Mouse (Mus musculus) erythroblast, embryonic 14.5 days (primary cell): ENCODE data around the gene Fam229b.

Source experiments
- GATA1 ChIP-seq: IDR thresholded peaks from 2 replicates; pipeline ENCODE4 v1.6.1; 2012; ENCODE audit warnings: low read length, inconsistent platforms, mixed read lengths
- TAL1 ChIP-seq: IDR thresholded peaks from 3 replicates; pipeline ENCODE4 v1.6.1; 2012; ENCODE audit warnings: low read length, inconsistent platforms, mixed read lengths

GRCm38 (mm10) chr10:39141401-39141800 is 7.7 kb upstream of the Fam229b start:
- TF ChIP-seq TAL1 = no peak
- no peak for TF ChIP-seq GATA1
